Mouse (Mus musculus) myocyte (in vitro differentiated cells): ENCODE measurements around the gene Kidins220.

Experiments used
- E2F4 ChIP-seq: IDR thresholded peaks from one replicate; pipeline ENCODE4 v1.6.1; 2011; ENCODE audit warnings: mild to moderate bottlenecking, control low read depth, moderate library complexity; ENCODE audit not compliant: insufficient read depth
- MAX ChIP-seq: IDR thresholded peaks from one replicate; pipeline ENCODE4 v1.6.1; 2011; ENCODE audit warnings: low read depth, mild to moderate bottlenecking, control low read depth
- MYOD1 ChIP-seq, 3 experiments: IDR thresholded peaks; one replicate each; pipeline ENCODE4 v1.6.1; 2011; ENCODE audit warnings: control low read depth in 2 of 3, low read depth in 2 of 3, mild to moderate bottlenecking in 2 of 3, moderate library complexity in 1 of 3; ENCODE audit not compliant: insufficient read length in 2 of 3, control insufficient read depth in 1 of 3
- MYOG ChIP-seq, 3 experiments: IDR thresholded peaks; one replicate each; pipeline ENCODE4 v1.6.1; 2011; ENCODE audit warnings: control low read depth in 2 of 3, low read depth in 2 of 3, mild to moderate bottlenecking in 2 of 3; ENCODE audit not compliant: insufficient read length in 2 of 3, control insufficient read depth in 1 of 3, insufficient read depth in 1 of 3
- POLR2A ChIP-seq: IDR thresholded peaks from one replicate; pipeline ENCODE4 v1.6.1; 2011; ENCODE audit warnings: low read depth, mild to moderate bottlenecking, control low read depth, moderate library complexity; ENCODE audit not compliant: insufficient read length
- POLR2AphosphoS2 ChIP-seq: IDR thresholded peaks from one replicate; pipeline ENCODE4 v1.6.1; 2011; ENCODE audit warnings: low read depth, control low read depth; ENCODE audit not compliant: insufficient read length
- SRF ChIP-seq: IDR thresholded peaks from one replicate; pipeline ENCODE4 v1.6.1; 2011; ENCODE audit warnings: low read depth; ENCODE audit not compliant: control insufficient read depth, insufficient read length
- TCF12 ChIP-seq: IDR thresholded peaks from one replicate; pipeline ENCODE4 v1.6.1; 2011; ENCODE audit warnings: mild to moderate bottlenecking, control low read depth; ENCODE audit not compliant: poor library complexity, insufficient read depth, severe bottlenecking
- USF1 ChIP-seq: IDR thresholded peaks from one replicate; pipeline ENCODE4 v1.6.1; 2011; ENCODE audit warnings: low read depth, mild to moderate bottlenecking, control low read depth, moderate library complexity

DNA sequence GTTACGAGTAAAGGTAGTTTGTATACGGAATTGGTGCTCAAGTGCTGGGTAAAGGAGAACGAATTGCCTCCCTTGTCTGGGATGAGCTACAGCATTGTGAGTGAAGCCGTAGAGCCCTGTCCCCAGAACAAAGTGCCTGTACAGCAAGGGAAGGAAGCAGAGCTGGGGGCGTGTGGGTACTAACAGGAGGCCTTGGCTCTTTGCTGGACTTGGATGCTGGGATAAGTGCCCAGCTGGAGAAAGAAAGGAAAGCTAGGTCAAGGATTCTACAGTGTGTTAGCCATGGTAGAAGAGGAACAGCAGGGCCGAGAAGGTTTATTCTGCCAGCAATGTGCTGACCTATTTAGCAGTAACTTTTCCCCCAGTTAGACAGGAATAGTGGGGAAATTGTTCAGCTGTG, 9.3 kb upstream of the Kidins220 start:
- TF ChIP-seq SRF (no peak), POLR2A (no peak), MYOD1 (IDR thresholded peaks at IDR 0.05; ENCODE audit: control insufficient read depth in 1 of 3, insufficient read length in 2 of 3, low read depth in 2 of 3) (no peak), TCF12 (no peak), USF1 (no peak), E2F4 (no peak), MYOG (IDR thresholded peaks at IDR 0.05; ENCODE audit: control insufficient read depth in 1 of 3, insufficient read depth in 1 of 3, insufficient read length in 2 of 3, low read depth in 2 of 3) (no peak), MAX (no peak), POLR2AphosphoS2 (no peak)
